Mouse (Mus musculus) testis, adult 2 months (tissue): ENCODE measurements at regions not wholly inside any gene's neighbourhood (a gene's known extent, or its start where the extent isn't known, plus 50 kb on each side); places are given as distances from the start of the nearest gene placed in this dataset.

ENCODE experiments used
- CTCF ChIP-seq: fragments of 200-500 bp; IDR thresholded peaks from 2 replicates; pipeline ENCODE4 v1.5.1; 2012; ENCODE audit warnings: low read depth, mild to moderate bottlenecking, inconsistent platforms, low read length, moderate library complexity; ENCODE audit not compliant: control insufficient read depth, insufficient read depth, insufficient replicate concordance
- POLR2A ChIP-seq: fragments of 200-500 bp; IDR thresholded peaks from 2 replicates; pipeline ENCODE4 v1.6.1; 2012; ENCODE audit warnings: low read depth, mild to moderate bottlenecking, inconsistent platforms, low read length, moderate library complexity; ENCODE audit not compliant: control insufficient read depth

DNA sequence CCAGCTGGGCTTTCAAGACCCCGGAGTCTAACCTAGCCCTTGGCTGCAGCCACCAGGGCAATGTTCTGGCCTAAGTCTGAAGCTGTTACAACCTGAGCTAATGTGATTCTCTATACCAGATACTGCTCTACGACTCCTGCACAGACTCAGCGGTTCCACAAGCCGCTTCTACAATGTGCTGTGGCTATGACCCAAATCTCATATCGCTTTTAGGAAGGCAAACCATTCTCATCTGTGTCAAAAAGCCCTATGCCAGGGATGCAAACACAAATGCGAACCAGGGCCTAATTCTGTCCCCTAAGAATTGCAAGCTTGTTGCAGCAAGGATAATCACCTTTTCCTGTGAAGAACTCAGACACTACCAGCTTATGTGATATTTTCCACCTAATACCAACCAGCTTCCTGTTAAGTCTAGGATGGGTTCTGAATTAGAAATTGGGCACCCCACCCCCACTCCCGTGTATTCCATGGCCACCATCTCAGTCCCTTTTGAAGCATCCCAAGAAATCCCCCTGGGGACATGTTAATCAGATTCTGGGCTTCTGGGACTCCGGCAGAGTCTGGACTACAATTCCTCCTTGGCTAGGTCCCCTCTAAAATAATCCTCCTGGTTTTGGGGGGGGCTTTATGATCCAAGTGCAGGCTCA lies 182.8 kb downstream of the Sox11 start:
- TF ChIP-seq CTCF (no peak), POLR2A (no peak)
